Mouse (Mus musculus): Measurements from ENCODE around the gene Ankrd35. TPM values are rescaled to one million over a fixed set of nuclear protein-coding genes. Genes with fewer than 3 reads are reported as not detected.
"Not testable (repeated sequence)": the region's sequence is repeated elsewhere in the genome, so short reads cannot be mapped to it uniquely, and the experiment has no call there.

Ankrd35 gene
- polyA plus RNA-seq, 1 experiment from 2014 or later = 0.83 TPM

DNA sequence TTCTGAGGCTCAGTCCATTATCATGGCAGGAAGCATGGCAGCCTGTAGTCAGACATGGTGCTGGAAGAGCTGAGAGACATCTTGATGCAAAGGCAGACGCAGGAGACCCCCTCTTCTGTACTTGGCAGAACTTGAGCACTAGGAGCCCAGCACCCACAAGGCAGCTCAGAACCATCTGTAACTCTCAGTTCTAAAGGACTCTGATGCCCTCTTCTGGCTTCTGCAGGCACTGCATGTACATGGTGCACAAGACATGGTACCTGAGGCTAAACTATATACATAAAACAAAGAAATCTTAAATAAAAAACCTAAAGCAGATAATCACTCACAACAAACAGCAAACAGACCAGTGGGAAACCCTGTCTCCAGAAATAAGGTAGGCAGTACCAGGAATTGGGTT, 30.7 kb upstream of the Ankrd35 start:
- no peak overlapping the region for H3K9ac ChIP-seq (replicated peaks; ENCODE audit: low read depth, low read length)
- H3K27me3 ChIP-seq (ENCODE audit: control insufficient read depth, insufficient read depth, low read length) = no peaks in the 10 kb centered on the region
- no peak overlapping the region for H3K27ac ChIP-seq (ENCODE audit: low read depth, low read length)
- no peak for ATAC-seq (ENCODE audit: low read depth)
- H3K36me3 ChIP-seq (ENCODE audit: control insufficient read depth, insufficient read depth, low read length) = peaks cover 17% of the 10 kb centered on the region
- WGBS = 81% methylated on average over 1 of the region's 1 CpGs
- no peaks in the 10 kb centered on the region for H3K9me3 ChIP-seq (ENCODE audit: control insufficient read depth, low read length)
- peaks cover 11% of the 10 kb centered on the region; the same call in 1 of the 2 replicates for H3K4me1 ChIP-seq (ENCODE audit: control insufficient read depth, insufficient read depth, low read length)
- H3K4me2 ChIP-seq (ENCODE audit: low read depth, low read length) = no peak overlapping the region
- no peak overlapping the region for H3K4me3 ChIP-seq (ENCODE audit: low read depth, low read length)

DNA sequence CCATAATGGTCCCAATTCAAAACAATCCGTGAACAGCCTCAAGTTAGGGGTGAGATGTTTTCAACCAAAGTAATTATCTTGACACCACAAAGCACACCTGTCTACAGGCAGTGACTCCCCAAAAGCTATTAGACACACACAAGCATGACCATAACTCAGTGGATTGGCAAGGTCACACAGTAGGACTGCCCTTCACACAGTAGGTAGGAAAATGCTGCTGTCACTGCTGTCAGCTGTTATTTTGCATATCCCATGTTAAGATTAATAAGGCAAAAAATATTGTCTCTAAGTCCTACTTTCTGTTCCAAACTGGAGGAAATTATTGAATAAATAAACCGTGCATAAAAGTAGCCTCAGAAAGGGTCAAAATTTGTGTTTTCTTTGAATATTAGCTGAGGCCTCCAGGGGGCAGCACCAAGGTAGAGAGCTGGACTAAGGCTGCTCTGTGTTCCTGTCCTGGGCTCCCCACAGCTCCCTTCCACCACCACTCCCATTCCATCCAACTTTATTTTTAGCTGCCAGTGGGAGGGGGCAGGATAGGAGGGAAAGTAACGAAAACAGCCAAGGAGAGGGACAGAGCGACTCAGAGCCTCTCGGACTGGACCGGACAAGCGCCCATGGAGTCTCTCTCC, 24.8 kb upstream of the Ankrd35 start, which contains the start of gene Itga10:
Itga10 (plus strand) TSS at position 567 of the 632 bp plus-strand sequence.
- H3K4me1 ChIP-seq (ENCODE audit: control insufficient read depth, insufficient read depth, low read length) = no peaks in the 10 kb centered on the region
- 74% methylated on average over 7 of the region's 7 CpGs for WGBS

DNA sequence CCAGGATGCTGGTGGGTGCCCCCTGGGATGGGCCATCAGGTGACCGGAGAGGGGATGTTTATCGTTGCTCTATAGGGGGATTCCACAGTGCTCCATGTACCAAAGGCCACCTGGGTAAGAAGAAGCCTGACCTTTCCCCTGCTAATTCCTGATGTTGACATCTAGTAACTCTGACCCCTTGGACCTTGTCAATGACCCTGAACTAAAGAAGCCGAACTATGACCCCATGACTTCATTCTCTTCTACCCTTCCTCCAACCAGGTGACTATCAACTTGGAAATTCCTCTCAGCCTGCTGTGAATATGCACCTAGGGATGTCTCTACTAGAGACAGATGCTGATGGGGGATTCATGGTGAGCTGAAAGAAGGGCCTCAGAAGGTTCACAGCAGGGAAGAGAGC, 22.6 kb upstream of the Ankrd35 start:
- no peaks in the 10 kb centered on the region for H3K27me3 ChIP-seq (ENCODE audit: control insufficient read depth, insufficient read depth, low read length)
- no peaks in the 10 kb centered on the region for H3K9me3 ChIP-seq (ENCODE audit: control insufficient read depth, low read length)
- H3K4me1 ChIP-seq (ENCODE audit: control insufficient read depth, insufficient read depth, low read length) = no peaks in the 10 kb centered on the region
- H3K27ac ChIP-seq (ENCODE audit: low read depth, low read length) = no peak overlapping the region
- H3K4me3 ChIP-seq (ENCODE audit: low read depth, low read length) = no peak overlapping the region
- ATAC-seq (ENCODE audit: low read depth) = no peak
- peaks cover 13% of the 10 kb centered on the region for H3K36me3 ChIP-seq (ENCODE audit: control insufficient read depth, insufficient read depth, low read length)
- no peak overlapping the region for H3K4me2 ChIP-seq (ENCODE audit: low read depth, low read length)
- no peak overlapping the region for H3K9ac ChIP-seq (replicated peaks; ENCODE audit: low read depth, low read length)
- 90% methylated on average over 3 of the region's 3 CpGs for WGBS

More for the DNA sequence above, 24.8 kb upstream of the Ankrd35 start, which contains the start of gene Itga10:
- no peak within 1 kb of the TSS for H3K4me2 ChIP-seq (ENCODE audit: low read depth, low read length)
- peaks cover 13% of the 10 kb centered on the region for H3K36me3 ChIP-seq (ENCODE audit: control insufficient read depth, insufficient read depth, low read length)
- H3K4me3 ChIP-seq (ENCODE audit: low read depth, low read length) = no peak within 1 kb of the TSS
- no peak within 1 kb of the TSS for H3K27ac ChIP-seq (ENCODE audit: low read depth, low read length)
- no peaks in the 10 kb centered on the region for H3K27me3 ChIP-seq (ENCODE audit: control insufficient read depth, insufficient read depth, low read length)
- no peaks in the 10 kb centered on the region for H3K9me3 ChIP-seq (ENCODE audit: control insufficient read depth, low read length)
- H3K9ac ChIP-seq (replicated peaks; ENCODE audit: low read depth, low read length) = no peak within 1 kb of the TSS
- ATAC-seq (ENCODE audit: low read depth) = no peak

DNA sequence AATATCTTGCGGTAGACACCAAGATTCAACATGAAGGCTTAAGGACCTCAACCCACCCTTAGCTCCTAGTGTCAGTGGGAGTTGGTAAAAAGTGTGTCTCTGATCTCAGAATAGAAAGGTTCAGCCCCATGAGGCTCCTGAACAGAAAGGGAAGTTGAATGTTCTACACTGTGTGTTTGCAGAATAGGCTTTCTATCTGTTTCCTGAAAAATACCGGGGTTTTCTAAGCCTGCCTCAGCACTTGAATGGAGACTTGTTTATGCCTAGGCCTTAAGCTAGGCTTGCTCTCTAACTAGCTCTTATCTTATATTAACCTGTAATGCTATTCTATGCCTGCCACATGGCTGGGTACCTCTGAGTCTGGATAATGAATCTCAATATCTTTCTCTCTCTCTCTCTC, 9.0 kb upstream of the Ankrd35 start:
- 0 out of 2 replicates have a peak, but pooled peaks cover 2% of the 10 kb centered on the region for H3K4me1 ChIP-seq (ENCODE audit: control insufficient read depth, insufficient read depth, low read length)
- 91% methylated on average over 2 of the region's 2 CpGs for WGBS
- no peak overlapping the region for H3K27ac ChIP-seq (ENCODE audit: low read depth, low read length)
- no peak overlapping the region for H3K4me2 ChIP-seq (ENCODE audit: low read depth, low read length)
- no peak overlapping the region for H3K9ac ChIP-seq (replicated peaks; ENCODE audit: low read depth, low read length)
- H3K27me3 ChIP-seq (ENCODE audit: control insufficient read depth, insufficient read depth, low read length) = no peaks in the 10 kb centered on the region
- ATAC-seq (ENCODE audit: low read depth) = no peak
- H3K9me3 ChIP-seq (ENCODE audit: control insufficient read depth, low read length) = no peaks in the 10 kb centered on the region
- H3K4me3 ChIP-seq (ENCODE audit: low read depth, low read length) = no peak overlapping the region
- no peaks in the 10 kb centered on the region for H3K36me3 ChIP-seq (ENCODE audit: control insufficient read depth, insufficient read depth, low read length)

DNA sequence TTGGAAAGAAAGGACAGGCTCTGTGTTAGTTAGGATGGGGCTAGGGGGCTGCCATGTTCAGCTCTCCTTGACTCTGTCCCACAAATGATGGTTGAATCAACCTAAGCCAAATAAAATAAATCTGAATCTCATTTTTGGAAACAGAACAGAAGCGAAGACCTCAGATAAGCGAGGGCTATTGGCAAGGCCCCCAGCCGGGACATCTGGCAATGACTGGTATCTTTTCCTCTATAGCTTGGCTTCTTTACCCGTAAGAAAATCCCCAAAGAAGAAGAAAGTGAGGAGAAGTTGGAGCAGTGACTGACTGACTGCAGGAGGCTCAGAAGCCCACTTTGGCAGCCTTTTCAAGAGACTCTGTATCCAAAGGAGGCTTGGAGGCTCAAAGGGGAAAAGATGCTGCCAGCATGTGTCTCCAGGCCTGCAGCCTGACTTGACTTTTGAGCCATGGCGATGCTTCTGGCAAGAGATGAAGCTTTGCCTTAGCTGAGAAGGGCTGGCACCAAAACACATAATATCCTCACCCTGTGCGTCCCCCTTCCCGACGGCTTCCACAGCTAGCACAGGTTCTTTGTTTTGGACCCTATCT, 7.1 kb upstream of the Ankrd35 start:
- Histone ChIP-seq H3K9me3 (ENCODE audit: control insufficient read depth, low read length) (no peaks in the 10 kb centered on the region), H3K4me1 (ENCODE audit: control insufficient read depth, insufficient read depth, low read length) (0 out of 2 replicates have a peak, but pooled peaks cover 2% of the 10 kb centered on the region), H3K27me3 (ENCODE audit: control insufficient read depth, insufficient read depth, low read length) (no peaks in the 10 kb centered on the region), H3K4me3 (ENCODE audit: low read depth, low read length) (no peak overlapping the region), H3K36me3 (ENCODE audit: control insufficient read depth, insufficient read depth, low read length) (no peaks in the 10 kb centered on the region), H3K9ac (replicated peaks; ENCODE audit: low read depth, low read length) (0 out of 2 replicates have a peak overlapping the region, but pooled peaks have one; percentile 3), H3K27ac (ENCODE audit: low read depth, low read length) (peak overlapping the region; percentile 12; the same call in 1 of the 2 replicates), H3K4me2 (ENCODE audit: low read depth, low read length) (peak overlapping the region; percentile 55)
- 42% methylated on average over 8 of the region's 8 CpGs for WGBS
- ATAC-seq (ENCODE audit: low read depth) = no peak

DNA sequence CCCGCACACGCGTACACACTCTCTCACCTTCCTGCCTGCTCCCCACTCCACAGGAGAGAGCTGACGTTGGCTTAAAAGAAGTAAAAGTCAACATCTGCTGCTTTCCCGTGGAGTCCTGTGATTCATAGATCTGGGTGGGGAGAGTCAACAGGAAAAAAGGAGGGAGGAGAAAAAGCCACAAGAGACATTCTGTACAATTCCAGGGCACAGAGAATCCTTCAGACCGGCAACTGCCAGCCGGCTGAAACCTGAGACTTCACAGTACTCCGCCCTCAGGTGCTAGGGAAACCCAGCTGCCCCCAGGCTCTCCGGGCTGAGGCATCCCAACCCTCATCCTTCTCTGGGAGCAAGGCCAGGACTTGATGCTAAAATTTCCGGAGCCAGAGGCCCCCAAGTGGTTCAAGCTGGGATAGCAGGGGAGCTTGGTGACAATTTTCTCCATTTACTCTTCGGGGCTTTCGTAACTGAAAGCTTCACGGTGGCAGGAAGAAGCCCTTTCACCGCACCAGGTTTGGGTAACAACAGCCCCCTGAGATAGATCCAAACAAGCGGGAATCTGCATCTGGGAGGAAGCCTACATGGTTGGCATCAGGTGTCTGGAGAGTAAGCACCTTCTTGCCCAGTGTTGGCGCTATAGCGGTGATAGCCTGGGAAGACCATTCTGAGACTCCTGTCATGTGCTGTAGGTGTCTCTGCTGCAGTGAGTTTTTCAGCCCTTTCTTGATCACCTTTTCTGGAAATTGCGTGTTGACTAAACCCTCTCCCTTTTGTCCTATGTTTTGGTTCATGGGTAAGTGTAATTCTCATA, 6.3 kb upstream of the Ankrd35 start:
- Histone ChIP-seq H3K4me2 (ENCODE audit: low read depth, low read length) (peak overlapping the region; percentile 55), H3K27ac (ENCODE audit: low read depth, low read length) (peak overlapping the region; percentile 12; the same call in 1 of the 2 replicates), H3K4me3 (ENCODE audit: low read depth, low read length) (peak overlapping the region; percentile 24; the same call in 1 of the 2 replicates), H3K36me3 (ENCODE audit: control insufficient read depth, insufficient read depth, low read length) (no peaks in the 10 kb centered on the region), H3K9me3 (ENCODE audit: control insufficient read depth, low read length) (no peaks in the 10 kb centered on the region), H3K27me3 (ENCODE audit: control insufficient read depth, insufficient read depth, low read length) (no peaks in the 10 kb centered on the region), H3K9ac (replicated peaks; ENCODE audit: low read depth, low read length) (0 out of 2 replicates have a peak overlapping the region, but pooled peaks have one; percentile 3), H3K4me1 (ENCODE audit: control insufficient read depth, insufficient read depth, low read length) (0 out of 2 replicates have a peak, but pooled peaks cover 2% of the 10 kb centered on the region)
- ATAC-seq (ENCODE audit: low read depth) = peak; percentile 80; the same call in 1 of the 2 replicates
- 5% methylated on average over 17 of the region's 18 CpGs for WGBS

DNA sequence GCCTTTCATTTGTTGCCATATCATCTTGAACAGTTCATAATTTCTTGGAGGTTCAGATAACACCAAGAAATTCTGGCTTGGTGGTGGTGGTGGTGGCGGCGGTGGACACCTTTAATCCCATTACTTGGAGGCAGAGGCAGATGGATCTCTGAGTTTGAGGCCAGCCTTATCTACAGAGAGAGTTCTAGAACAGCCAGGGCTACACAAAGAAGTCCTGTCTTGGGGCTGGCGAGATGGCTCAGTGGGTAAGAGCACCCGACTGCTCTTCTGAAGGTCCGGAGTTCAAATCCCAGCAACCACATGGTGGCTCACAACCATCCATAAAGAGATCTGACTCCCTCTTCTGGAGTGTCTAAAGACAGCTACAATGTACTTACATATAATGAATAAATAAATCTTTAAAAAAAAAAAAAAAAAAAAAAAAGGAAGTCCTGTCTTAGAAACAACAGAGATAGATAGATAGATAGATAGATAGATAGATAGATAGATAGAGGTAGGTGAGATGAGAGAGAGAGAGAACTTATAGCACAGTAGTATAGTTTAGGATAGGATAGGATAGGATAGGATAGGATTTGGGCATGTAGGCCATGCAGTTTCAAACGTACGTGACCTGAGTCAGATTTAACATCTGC, 4.1 kb upstream of the Ankrd35 start:
- not testable (repeated sequence) for ATAC-seq (ENCODE audit: low read depth); H3K27ac ChIP-seq (ENCODE audit: low read depth, low read length); H3K36me3 ChIP-seq (ENCODE audit: control insufficient read depth, insufficient read depth, low read length); H3K4me3 ChIP-seq (ENCODE audit: low read depth, low read length); H3K27me3 ChIP-seq (ENCODE audit: control insufficient read depth, insufficient read depth, low read length); H3K9ac ChIP-seq (replicated peaks; ENCODE audit: low read depth, low read length); H3K4me2 ChIP-seq (ENCODE audit: low read depth, low read length); H3K9me3 ChIP-seq (ENCODE audit: control insufficient read depth, low read length); H3K4me1 ChIP-seq (ENCODE audit: control insufficient read depth, insufficient read depth, low read length)
- 84% methylated on average over 7 of the region's 7 CpGs for WGBS

DNA sequence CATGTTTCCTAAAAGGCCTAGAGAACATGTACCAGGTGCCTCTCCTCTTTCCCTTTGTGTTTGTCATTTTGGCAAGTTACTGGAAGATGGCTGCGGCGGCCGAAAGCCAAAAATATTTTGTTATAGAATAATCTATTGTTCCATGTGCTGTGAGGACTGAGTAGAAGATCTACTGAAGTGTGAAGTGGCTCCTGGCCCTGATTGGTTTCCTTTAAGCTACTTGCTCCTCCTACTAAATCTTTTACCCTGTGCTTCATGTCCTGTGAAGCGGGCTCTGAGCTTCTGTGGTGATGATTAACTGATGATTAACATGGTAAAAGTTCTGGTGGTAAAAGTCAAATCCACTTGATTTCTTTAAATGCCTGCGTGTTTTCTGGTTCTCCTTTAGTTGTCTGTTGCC, 3.0 kb upstream of the Ankrd35 start:
- H3K9ac ChIP-seq (replicated peaks; ENCODE audit: low read depth, low read length) = no peak overlapping the region
- H3K9me3 ChIP-seq (ENCODE audit: control insufficient read depth, low read length) = no peaks in the 10 kb centered on the region
- no peaks in the 10 kb centered on the region for H3K27me3 ChIP-seq (ENCODE audit: control insufficient read depth, insufficient read depth, low read length)
- WGBS = 94% methylated on average over 5 of the region's 5 CpGs
- no peaks in the 10 kb centered on the region for H3K36me3 ChIP-seq (ENCODE audit: control insufficient read depth, insufficient read depth, low read length)
- H3K4me1 ChIP-seq (ENCODE audit: control insufficient read depth, insufficient read depth, low read length) = 0 out of 2 replicates have a peak, but pooled peaks cover 2% of the 10 kb centered on the region
- ATAC-seq (ENCODE audit: low read depth) = no peak
- H3K27ac ChIP-seq (ENCODE audit: low read depth, low read length) = no peak overlapping the region
- no peak overlapping the region for H3K4me2 ChIP-seq (ENCODE audit: low read depth, low read length)
- H3K4me3 ChIP-seq (ENCODE audit: low read depth, low read length) = no peak overlapping the region
